Mouse (Mus musculus) MEL (cell line): ENCODE results near the gene Aamp. TPM values are rescaled to one million over a fixed set of nuclear protein-coding genes. Genes with fewer than 3 reads are reported as not detected.

Experiments
- DNase-seq: peaks from one replicate; pipeline ENCODE4 v3.0.0; 2011; ENCODE audit warnings: low read depth, low spot score
- H3K27ac ChIP-seq: 2 replicates; pipeline ENCODE4 v1.5.1; 2012; ENCODE audit warnings: low read depth, mild to moderate bottlenecking, control low read depth, low read length, moderate library complexity; ENCODE audit not compliant: control insufficient read depth
- H3K27me3 ChIP-seq, 2 experiments: fragments of 150-350 bp in 1 of 2; sonication (generic) in 1 of 2; 2 replicates each; pipeline ENCODE4 v1.6.1; 2012; ENCODE audit warnings: low read length in 2 of 2, mild to moderate bottlenecking in 2 of 2, improper control_type of control experiment in 1 of 2, moderate library complexity in 1 of 2; ENCODE audit not compliant: insufficient read depth in 2 of 2, control insufficient read depth in 1 of 2
- H3K36me3 ChIP-seq, 2 experiments: 2 replicates each; pipeline ENCODE4 v1.6.1; 2012 to 2014; ENCODE audit warnings: low read length in 2 of 2, improper control_type of control experiment in 1 of 2, inconsistent platforms in 1 of 2, mild to moderate bottlenecking in 1 of 2; ENCODE audit not compliant: insufficient read depth in 2 of 2, control insufficient read depth in 1 of 2
- H3K4me1 ChIP-seq, 2 experiments: fragments of 150-350 bp in 1 of 2; sonication (generic) in 1 of 2; 2 replicates each; pipeline ENCODE4 v1.6.1; 2012; ENCODE audit warnings: low read length in 2 of 2, improper control_type of control experiment in 1 of 2, mild to moderate bottlenecking in 1 of 2; ENCODE audit not compliant: insufficient read depth in 2 of 2, control insufficient read depth in 1 of 2
- H3K4me3 ChIP-seq, 2 experiments: fragments of 150-350 bp in 1 of 2; sonication (generic) in 1 of 2; 2 replicates each; pipeline ENCODE4 v1.5.1; 2012; ENCODE audit warnings: low read depth in 2 of 2, low read length in 2 of 2, mild to moderate bottlenecking in 2 of 2, moderate library complexity in 2 of 2, control low read depth in 1 of 2, improper control_type of control experiment in 1 of 2; ENCODE audit not compliant: control insufficient read depth in 1 of 2, insufficient read depth in 1 of 2
- H3K79me2 ChIP-seq: 2 replicates; pipeline ENCODE4 v1.6.1; 2012; ENCODE audit warnings: mild to moderate bottlenecking, low read length, moderate library complexity; ENCODE audit not compliant: control insufficient read depth, poor library complexity, insufficient read depth
- H3K9ac ChIP-seq: 2 replicates; pipeline ENCODE4 v1.6.1; 2012; ENCODE audit warnings: low read depth, mild to moderate bottlenecking, control low read depth, low read length, moderate library complexity; ENCODE audit not compliant: control insufficient read depth, poor library complexity, severe bottlenecking
- H3K9me3 ChIP-seq: fragments of 150-350 bp; sonication (generic); replicated peaks from 2 replicates; pipeline ENCODE4 v1.6.1; 2012; ENCODE audit warnings: mild to moderate bottlenecking, low read length, improper control_type of control experiment, moderate library complexity; ENCODE audit not compliant: insufficient read depth
- EP300 ChIP-seq, 2 experiments: IDR thresholded peaks; 2 replicates each; pipeline ENCODE4 v1.6.1; 2011; ENCODE audit warnings: improper control_type of control experiment in 2 of 2, low read length in 2 of 2, low read depth in 1 of 2, mild to moderate bottlenecking in 1 of 2
- HCFC1 ChIP-seq: IDR thresholded peaks from 2 replicates; pipeline ENCODE4 v1.6.1; 2012; ENCODE audit warnings: low read depth, mild to moderate bottlenecking, inconsistent platforms, low read length, improper control_type of control experiment, moderate library complexity
- MEF2A ChIP-seq: IDR thresholded peaks from 2 replicates; pipeline ENCODE4 v1.6.1; 2014; ENCODE audit warnings: low read depth, mild to moderate bottlenecking, inconsistent platforms, low read length, improper control_type of control experiment; ENCODE audit not compliant: poor library complexity, insufficient replicate concordance, severe bottlenecking; ENCODE audit errors: extremely low read depth
- MXI1 ChIP-seq: IDR thresholded peaks from 2 replicates; pipeline ENCODE4 v1.6.1; 2011; ENCODE audit warnings: mild to moderate bottlenecking, low read depth, low read length, improper control_type of control experiment
- NELFE ChIP-seq: IDR thresholded peaks from 2 replicates; pipeline ENCODE4 v1.6.1; 2011; ENCODE audit warnings: low read depth, low read length, improper control_type of control experiment
- NRF1 ChIP-seq: IDR thresholded peaks from 2 replicates; pipeline ENCODE4 v1.6.1; 2014; ENCODE audit warnings: low read depth, mild to moderate bottlenecking, inconsistent platforms, low read length, improper control_type of control experiment, moderate library complexity; ENCODE audit not compliant: poor library complexity, insufficient read depth, severe bottlenecking
- POLR2A ChIP-seq, 2 experiments: IDR thresholded peaks; 2 replicates each; pipeline ENCODE4 v1.6.1; 2011 to 2012; ENCODE audit warnings: low read length in 2 of 2, mild to moderate bottlenecking in 2 of 2, control low read depth in 1 of 2, improper control_type of control experiment in 1 of 2, low read depth in 1 of 2, moderate library complexity in 1 of 2; ENCODE audit not compliant: control insufficient read depth in 1 of 2, insufficient read depth in 1 of 2, poor library complexity in 1 of 2
- RCOR1 ChIP-seq: IDR thresholded peaks from 2 replicates; pipeline ENCODE4 v1.6.1; 2012; ENCODE audit warnings: low read depth, mild to moderate bottlenecking, inconsistent platforms, low read length, improper control_type of control experiment
- TBP ChIP-seq: IDR thresholded peaks from 2 replicates; pipeline ENCODE4 v1.8.0; 2011; ENCODE audit warnings: low read depth, low read length, improper control_type of control experiment
- USF2 ChIP-seq, 2 experiments: IDR thresholded peaks; 2 replicates each; pipeline ENCODE4 v1.6.1; 2011 to 2012; ENCODE audit warnings: improper control_type of control experiment in 2 of 2, low read length in 2 of 2, borderline replicate concordance in 1 of 2, inconsistent platforms in 1 of 2, low read depth in 1 of 2, mild to moderate bottlenecking in 1 of 2; ENCODE audit not compliant: insufficient read depth in 1 of 2
- ZC3H11A ChIP-seq: IDR thresholded peaks from 2 replicates; pipeline ENCODE4 v1.6.1; 2012; ENCODE audit warnings: low read depth, mild to moderate bottlenecking, inconsistent platforms, low read length, improper control_type of control experiment
- ZMIZ1 ChIP-seq: IDR thresholded peaks from 2 replicates; pipeline ENCODE4 v1.6.1; 2012; ENCODE audit warnings: low read depth, mild to moderate bottlenecking, inconsistent platforms, low read length, improper control_type of control experiment, moderate library complexity
- polyA plus RNA-seq, 2 experiments: library from polyadenylated mRNA; stranded (reverse) in 1 of 2; unstranded in 1 of 2; fragments of >175 nt in 1 of 2; fragments of >200 nt in 1 of 2; gene quantifications; 2 replicates each; pipeline versions ENCODE4 v1.2.1 to v1.2.4; 2012; ENCODE audit warnings: low replicate concordance in 2 of 2, low read depth in 1 of 2; ENCODE audit not compliant: insufficient read length in 2 of 2, insufficient read depth in 1 of 2, missing spikeins in 1 of 2
- total RNA-seq: library from RNA; depleted of rRNA; stranded (reverse); fragments of 300-350 nt; gene quantifications from 2 replicates; pipeline ENCODE4 v1.2.3, GENCODE M21; 2012; rRNA removed

The Aamp gene
- total and polyA plus RNA-seq, 3 experiments, result 108 to 169 TPM; not detected in 1

GRCm38 (mm10) chr1:74229942-74230341, 54.6 kb downstream of the Aamp start:
- Histone ChIP-seq H3K36me3 (peaks cover 0 to 11% of the 10 kb centered on the region in 2 experiments; a peak in 2 of 4 replicates), H3K27me3 (no peaks in the 10 kb centered on the region), H3K4me1 (peaks cover 0 to 12% of the 10 kb centered on the region in 2 experiments; a peak in 2 of 4 replicates), H3K27ac (no peak overlapping the region), H3K9ac (no peak overlapping the region), H3K79me2 (no peaks in the 10 kb centered on the region), H3K4me3 (no peak overlapping the region), H3K9me3 (no peaks in the 10 kb centered on the region)
- no peak for DNase-seq
- TF ChIP-seq MEF2A, result no peak
- no peak for TF ChIP-seq ZMIZ1
- TF ChIP-seq RCOR1, result no peak
- TF ChIP-seq ZC3H11A, result no peak
- no peak for TF ChIP-seq NRF1
- no peak for TF ChIP-seq TBP
- TF ChIP-seq MXI1, result no peak
- TF ChIP-seq USF2 (IDR thresholded peaks at IDR 0.05; ENCODE audit: borderline replicate concordance in 1 of 2, insufficient read depth in 1 of 2, low read depth in 1 of 2, low read length in 2 of 2), result no peak
- no peak for TF ChIP-seq NELFE
- TF ChIP-seq POLR2A (IDR thresholded peaks at IDR 0.05; ENCODE audit: control insufficient read depth in 1 of 2, insufficient read depth in 1 of 2, low read depth in 1 of 2, low read length in 2 of 2, poor library complexity in 1 of 2), result no peak
- no peak for TF ChIP-seq EP300 (IDR thresholded peaks at IDR 0.05; ENCODE audit: low read depth in 1 of 2, low read length in 2 of 2)
- no peak for TF ChIP-seq HCFC1

Other genes with a start within 250 kb of the Aamp start
- not detected in 2 replicates for gene Tns1, start 160.3 kb downstream of the Aamp start, total RNA-seq
- gene Tns1, start 160.3 kb downstream of the Aamp start, polyA plus RNA-seq, result under 1 TPM in 1 of 2 experiments, not detected in 1; 0.11 TPM
- 0.04 TPM in 1 of 2 replicates, not detected in the other for gene Rufy4, start 159.2 kb downstream of the Aamp start, total RNA-seq
- under 1 TPM in 1 of 2 experiments, not detected in 1; 0.10 TPM for gene Rufy4, start 159.2 kb downstream of the Aamp start, polyA plus RNA-seq
- 0.92 and 1.7 TPM in 2 replicates for gene Cxcr2, start 130.7 kb downstream of the Aamp start, total RNA-seq
- gene Cxcr2, start 130.7 kb downstream of the Aamp start, polyA plus RNA-seq, result under 1 TPM in 1 of 2 experiments, not detected in 1; 0.11 TPM
- not detected in 2 replicates for gene Cxcr1, start 90.1 kb downstream of the Aamp start, total RNA-seq
- gene Cxcr1, start 90.1 kb downstream of the Aamp start, polyA plus RNA-seq, result not detected
- 141 and 166 TPM in 2 replicates for gene Arpc2, start 48.7 kb downstream of the Aamp start, total RNA-seq
- 100 to 1,000 TPM; 108 to 423 TPM for gene Arpc2, start 48.7 kb downstream of the Aamp start, polyA plus RNA-seq
- gene Gpbar1, start 6.2 kb downstream of the Aamp start, total RNA-seq, result 0.16 TPM in 1 of 2 replicates, not detected in the other
- not detected for gene Gpbar1, start 6.2 kb downstream of the Aamp start, polyA plus RNA-seq
- 48.2 and 52.5 TPM in 2 replicates for gene Pnkd, start 192 bp upstream of the Aamp start, total RNA-seq
- 10 to 100 TPM in 1 of 2 experiments, not detected in 1; 64.2 TPM for gene Pnkd, start 192 bp upstream of the Aamp start, polyA plus RNA-seq
- 10.3 and 13.0 TPM in 2 replicates for gene Tmbim1, start 20.9 kb upstream of the Aamp start, total RNA-seq
- 10 to 100 TPM in 1 of 2 experiments, not detected in 1; 20.8 TPM for gene Tmbim1, start 20.9 kb upstream of the Aamp start, polyA plus RNA-seq
- gene Catip, start 77.4 kb upstream of the Aamp start, total RNA-seq, result 0.08 TPM in 1 of 2 replicates, not detected in the other
- gene Catip, start 77.4 kb upstream of the Aamp start, polyA plus RNA-seq, result under 1 TPM in 1 of 2 experiments, not detected in 1; 0.08 TPM
- 0.26 TPM in 1 of 2 replicates, not detected in the other for gene Slc11a1, start 90.5 kb upstream of the Aamp start, total RNA-seq
- gene Slc11a1, start 90.5 kb upstream of the Aamp start, polyA plus RNA-seq, result under 1 TPM in 1 of 2 experiments, not detected in 1; 0.11 TPM
- 18.0 TPM in 2 replicates for gene Ctdsp1, start 106.8 kb upstream of the Aamp start, total RNA-seq
- 10 to 100 TPM in 1 of 2 experiments, not detected in 1; 69.8 TPM for gene Ctdsp1, start 106.8 kb upstream of the Aamp start, polyA plus RNA-seq
- 0.03 and 0.04 TPM in 2 replicates for gene Vil1, start 124.6 kb upstream of the Aamp start, total RNA-seq
- under 1 TPM in 1 of 2 experiments, not detected in 1; 0.04 TPM for gene Vil1, start 124.6 kb upstream of the Aamp start, polyA plus RNA-seq
- 62.7 and 65.1 TPM in 2 replicates for gene Cnot9, start 221.3 kb upstream of the Aamp start, total RNA-seq
- gene Cnot9, start 221.3 kb upstream of the Aamp start, polyA plus RNA-seq, result 10 to 100 TPM in 1 of 2 experiments, not detected in 1; 85.0 TPM